Mouse (Mus musculus): ENCODE results near the gene C8b.

C8b gene

DNA sequence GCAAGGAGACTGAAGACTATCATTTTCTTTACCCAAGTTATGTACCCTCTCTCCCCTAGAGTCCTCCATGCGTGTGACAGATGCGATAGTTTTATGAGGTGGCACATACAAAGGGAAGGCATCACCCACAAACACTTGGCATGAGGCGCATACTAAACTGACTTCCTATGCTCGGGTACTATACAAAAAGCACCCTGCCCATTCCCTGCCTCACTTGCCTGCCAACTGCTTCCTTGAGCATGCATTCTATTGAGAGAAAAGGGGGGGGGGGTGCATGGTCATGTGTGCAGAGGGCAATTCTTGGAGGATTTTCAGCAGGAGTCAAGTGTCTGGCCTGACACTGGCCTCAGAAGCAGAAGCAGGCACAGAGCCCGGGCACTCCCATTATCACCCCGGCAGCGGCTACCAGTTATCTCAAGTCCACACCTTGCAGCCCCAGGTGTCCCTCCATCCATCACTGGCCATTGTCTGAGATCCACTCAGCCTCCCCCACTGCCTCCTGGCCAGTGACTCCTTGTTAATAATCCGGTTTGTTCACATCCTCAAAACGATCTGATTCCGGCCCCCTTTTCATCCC, 44.7 kb downstream of the C8b start:
- DNase-seq (ENCODE audit: low spot score in 2 of 2): no peak

DNA sequence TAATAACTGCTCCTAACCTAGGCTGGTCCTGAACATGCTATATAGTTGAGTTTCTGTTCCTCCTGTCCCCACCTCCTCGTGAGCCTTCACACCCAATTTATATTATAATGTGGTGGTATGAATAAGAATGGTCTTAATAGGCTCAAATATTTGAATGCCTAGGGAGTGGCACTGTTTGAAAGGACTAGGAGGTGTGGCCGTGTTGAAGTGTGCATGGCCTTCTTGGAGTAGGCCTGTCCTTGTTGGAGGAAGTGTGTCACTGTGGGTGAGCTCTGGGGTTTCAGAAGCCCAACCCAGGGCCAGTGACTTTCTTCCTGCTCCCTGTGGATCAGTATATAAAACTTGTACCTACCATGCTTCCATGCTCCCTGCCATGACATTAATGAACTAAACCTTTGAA, 47.5 kb downstream of the C8b start:
- no peak for DNase-seq (ENCODE audit: low spot score in 2 of 2)

GRCm38 (mm10) chr4:104816519-104817232, 50.6 kb downstream of the C8b start:
- no peak for DNase-seq (ENCODE audit: low spot score in 2 of 2)

GRCm38 (mm10) chr4:104817509-104817908, 51.4 kb downstream of the C8b start:
- DNase-seq (ENCODE audit: low spot score in 2 of 2): no peak

DNA sequence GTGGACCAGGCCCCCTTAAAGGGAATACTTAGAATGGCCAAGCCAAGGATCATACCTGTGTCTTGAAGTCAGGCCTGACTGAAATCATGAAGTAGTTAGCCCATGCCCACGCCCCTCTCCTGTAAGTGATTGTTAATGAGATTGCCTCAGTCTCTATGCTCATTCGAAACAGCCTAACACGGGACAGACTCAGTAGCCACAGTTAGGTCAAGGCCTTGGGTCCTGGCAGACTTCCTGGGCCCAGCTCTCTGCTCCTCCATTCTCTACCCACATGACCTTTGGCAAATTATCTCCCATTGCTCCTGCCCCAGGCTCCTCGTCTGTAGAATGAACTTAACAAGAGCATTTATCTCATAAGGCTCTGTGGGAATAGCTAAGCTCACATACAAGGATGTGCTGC, 52.9 kb downstream of the C8b start:
- no peak for DNase-seq (ENCODE audit: low spot score in 2 of 2)

DNA sequence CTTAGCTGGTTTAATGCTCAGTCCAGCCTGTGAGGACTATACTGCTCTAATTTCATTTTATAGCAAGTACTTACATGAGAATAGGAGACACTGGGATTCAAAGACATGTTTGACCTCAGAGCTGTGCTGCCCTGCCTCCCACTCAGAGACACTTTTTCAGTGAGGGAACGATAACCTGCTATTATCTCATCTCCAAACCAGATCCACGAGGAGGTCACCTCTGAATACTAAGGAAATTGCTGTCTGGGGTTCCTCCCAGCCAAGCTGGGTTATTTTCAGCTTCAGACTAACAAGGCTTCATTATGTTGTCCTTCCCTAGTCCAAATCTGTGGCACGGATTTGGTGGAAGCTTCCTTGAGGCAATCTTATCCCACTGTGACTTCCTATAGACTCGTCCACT, 53.8 kb downstream of the C8b start:
- DNase-seq (ENCODE audit: low spot score in 2 of 2): no peak

DNA sequence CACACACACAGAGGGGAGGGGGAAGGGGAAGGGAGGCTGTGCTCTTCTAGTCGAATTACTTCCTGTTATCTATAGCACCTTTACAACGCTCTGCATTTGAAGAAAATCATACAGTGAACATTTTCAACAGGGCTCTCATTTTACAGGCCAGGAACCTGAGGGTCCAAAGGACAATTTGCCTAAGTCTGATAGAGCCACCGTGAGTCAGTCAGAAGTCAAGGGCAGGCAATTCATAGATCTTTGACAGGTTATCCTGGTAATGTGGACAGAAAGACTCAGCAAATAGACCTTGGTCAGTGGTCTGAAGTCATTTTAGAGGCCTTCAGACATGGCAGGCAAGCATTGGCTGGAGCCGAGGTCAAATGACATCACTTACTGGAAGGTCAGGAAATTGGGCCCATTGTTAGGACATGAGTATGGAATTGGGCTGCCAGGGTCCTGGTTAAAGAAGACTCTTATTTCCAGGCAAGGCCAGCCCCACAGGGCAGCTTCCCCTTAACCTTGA, 57.5 kb downstream of the C8b start:
- DNase-seq (ENCODE audit: low spot score in 2 of 2): no peak

DNA sequence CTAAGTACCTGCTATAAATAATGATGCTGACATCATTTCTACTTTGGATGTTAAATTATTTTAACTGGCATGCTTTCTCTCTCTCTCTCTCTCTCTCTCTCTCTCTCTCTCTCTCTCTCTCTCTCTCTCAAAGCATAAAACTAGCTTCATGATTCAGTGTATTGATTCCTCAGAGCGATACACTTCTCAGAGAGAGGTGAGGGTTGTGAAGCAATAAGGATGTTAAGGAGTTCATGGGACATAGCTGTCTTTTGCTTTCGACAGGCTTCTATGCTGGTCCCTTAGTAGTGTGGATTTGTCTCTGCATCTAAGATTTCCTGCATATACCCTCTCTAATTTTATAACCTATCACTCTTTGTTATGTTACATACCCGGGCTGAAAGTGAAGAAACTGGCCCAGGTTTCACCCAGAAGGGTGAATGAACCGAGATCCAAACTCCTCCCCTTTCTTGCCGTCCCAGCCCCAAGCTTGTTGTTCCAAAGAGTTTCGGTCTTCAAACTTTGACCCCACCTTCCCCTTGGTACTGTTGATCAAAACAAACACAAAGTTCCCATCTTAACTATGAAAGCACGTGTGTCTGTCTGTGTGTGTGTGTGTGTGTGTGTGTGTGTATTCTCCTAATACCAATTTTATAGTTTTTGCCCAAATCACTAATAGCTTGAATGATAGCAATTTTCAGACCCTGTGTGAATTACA, 58.4 kb downstream of the C8b start:
- DNase-seq (ENCODE audit: low spot score in 2 of 2): no peak

DNA sequence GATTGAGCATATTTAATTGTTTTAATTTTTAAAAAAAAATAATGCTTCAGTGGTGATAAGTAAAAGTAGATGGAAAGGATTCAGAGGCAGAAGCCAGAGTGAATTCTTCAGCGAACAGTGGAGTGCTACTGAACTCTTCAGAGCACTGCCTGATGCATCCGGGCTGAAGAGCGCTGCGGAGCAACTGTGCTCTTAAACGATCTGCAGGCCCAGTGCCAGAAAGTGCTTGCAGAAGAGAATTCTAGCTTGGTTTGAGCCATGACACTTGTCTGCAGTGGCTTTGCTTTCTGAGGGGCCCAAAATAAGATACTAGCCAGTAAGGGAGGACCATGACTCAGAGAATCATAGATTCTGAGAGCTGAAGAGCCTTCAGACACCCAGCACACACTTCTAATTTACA, 62.8 kb downstream of the C8b start:
- DNase-seq (ENCODE audit: low spot score in 2 of 2): peak in 1 of 2 experiments; percentile 5

DNA sequence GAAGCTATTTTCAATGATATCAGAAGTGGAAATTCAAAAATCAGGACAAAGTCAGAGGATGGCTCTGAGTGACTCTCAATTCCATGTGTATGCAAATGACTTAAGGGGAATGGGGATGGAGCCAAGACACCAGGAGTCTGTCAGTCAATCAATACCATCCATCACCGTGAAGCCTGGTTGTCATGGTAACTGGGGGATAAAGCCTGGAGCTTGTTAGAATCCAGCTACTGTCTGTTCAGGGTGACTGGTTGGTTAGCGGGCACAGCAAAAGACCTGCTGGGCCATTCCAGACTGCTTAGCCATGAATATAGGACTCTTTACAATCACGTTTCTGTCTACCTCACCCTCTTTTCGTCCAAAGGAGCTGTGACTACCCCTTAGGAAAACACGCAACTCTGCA, 69.0 kb downstream of the C8b start:
- DNase-seq (ENCODE audit: low spot score in 2 of 2): no peak

GRCm38 (mm10) chr4:104838342-104838741, 72.2 kb downstream of the C8b start:
- no peak for DNase-seq (ENCODE audit: low spot score in 2 of 2)

GRCm38 (mm10) chr4:104842204-104842603, 76.1 kb downstream of the C8b start:
- DNase-seq (ENCODE audit: low spot score in 2 of 2): no peak

DNA sequence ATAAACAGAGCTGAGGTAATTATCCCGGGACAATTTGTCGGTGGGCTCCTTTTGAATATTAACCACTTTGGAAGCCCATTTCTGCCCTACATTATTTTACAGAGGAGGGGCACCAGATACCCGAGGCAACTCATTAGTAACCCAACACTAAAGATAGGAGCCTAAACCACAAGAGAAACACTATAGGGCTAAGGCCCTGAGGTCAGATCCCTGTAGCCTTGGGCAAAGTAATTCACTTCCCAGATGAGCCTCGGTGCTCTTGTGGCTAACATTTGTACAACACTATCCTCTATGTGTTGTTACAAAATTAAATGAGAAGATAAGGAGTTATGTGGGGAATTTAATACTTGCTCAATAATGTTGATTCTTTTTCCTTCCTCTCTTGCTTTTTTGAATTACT, 77.4 kb downstream of the C8b start:
- no peak for DNase-seq (ENCODE audit: low spot score in 2 of 2)
